Mouse (Mus musculus) 3134 (cell line): ENCODE measurements at regions not wholly inside any gene's neighbourhood (a gene's known extent, or its start where the extent isn't known, plus 50 kb on each side); places are given as distances from the start of the nearest gene placed in this dataset.
"Not testable (repeated sequence)": the region's sequence is repeated elsewhere in the genome, so short reads cannot be mapped to it uniquely, and the experiment has no call there.

ENCODE experiments used
- DNase-seq: peaks from one replicate; pipeline ENCODE4 v3.0.0-alpha.2; 2011; ENCODE audit warnings: low spot score; ENCODE audit not compliant: insufficient read length; ENCODE audit errors: extremely low read depth

GRCm38 (mm10) chr17:15248417-15248791 is 128.3 kb downstream of the Dll1 start:
- DNase-seq = no peak

DNA sequence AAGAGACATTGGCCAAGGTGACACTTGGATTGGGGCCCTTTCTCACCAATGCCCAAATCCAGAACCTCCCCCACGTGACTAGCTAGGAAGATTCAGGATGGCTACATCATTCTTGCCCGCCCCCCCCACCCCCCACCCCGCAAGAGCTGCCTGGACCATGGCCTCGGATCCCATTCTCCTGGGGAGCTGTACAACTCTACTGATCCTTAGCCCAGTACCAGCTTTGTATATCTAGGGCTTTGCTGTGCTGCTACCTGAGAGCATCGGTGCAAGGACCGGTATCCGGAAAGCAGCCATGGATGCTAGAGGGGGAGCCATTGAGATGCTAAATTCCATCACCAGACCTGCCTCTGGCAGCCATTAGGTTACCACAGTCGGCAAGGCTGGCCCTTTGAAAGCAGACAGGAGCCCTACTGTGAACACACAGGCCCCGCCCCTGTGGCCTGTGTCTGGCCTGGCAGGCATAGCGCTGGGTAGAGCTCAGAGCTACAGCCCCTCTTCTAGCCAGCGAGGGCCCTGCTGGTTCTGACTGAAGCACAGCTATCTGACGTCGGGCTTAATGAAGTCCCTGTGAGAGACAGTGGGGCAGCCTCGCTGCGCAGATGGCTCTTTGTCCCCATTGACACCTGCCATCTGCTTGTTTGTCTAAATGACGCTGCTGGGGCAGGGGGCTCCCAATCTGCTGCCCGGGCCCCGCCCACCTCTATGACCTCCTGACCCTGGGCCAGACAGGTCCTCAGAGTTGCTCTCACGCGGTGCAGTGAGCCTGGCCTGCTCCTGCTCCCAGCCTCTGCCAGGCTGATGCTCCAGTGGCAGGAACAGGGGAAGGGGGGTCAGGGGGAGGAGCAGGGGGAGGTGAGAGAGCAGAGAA is 128.9 kb downstream of the Dll1 start:
- no peak for DNase-seq

DNA sequence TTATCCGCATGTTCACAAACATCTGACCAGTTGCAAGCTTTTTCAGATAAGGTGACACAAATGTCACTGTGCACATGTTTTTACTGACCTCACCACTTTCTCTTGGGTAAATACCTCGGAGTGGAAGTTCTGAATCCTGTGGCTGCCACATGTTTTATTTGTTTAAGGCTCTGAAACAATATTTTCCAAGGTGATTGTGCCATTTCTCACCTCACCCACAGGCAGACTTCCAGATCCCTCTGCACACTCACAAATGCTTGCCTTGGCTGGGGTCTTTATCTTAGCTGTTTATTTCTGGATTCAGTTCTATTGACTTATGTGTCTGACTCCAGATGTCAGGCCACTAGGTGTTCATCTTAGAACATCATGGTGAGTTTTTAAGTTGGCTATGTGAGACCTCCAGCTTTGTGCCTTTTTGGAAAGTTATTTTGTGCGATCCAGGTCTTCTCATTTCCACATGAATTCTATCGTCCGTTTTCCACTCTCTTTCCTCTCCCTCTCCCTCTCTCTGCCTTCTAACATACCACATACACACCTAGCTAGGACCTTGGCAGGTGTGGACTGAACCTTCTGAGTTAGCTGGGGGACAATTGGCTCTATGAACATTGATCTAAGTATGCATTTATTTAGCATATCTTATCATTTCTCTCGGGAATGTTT is 133.6 kb downstream of the Dll1 start:
- no peak for DNase-seq

GRCm38 (mm10) chr17:15242356-15242755 is 134.3 kb downstream of the Dll1 start:
- no peak for DNase-seq

DNA sequence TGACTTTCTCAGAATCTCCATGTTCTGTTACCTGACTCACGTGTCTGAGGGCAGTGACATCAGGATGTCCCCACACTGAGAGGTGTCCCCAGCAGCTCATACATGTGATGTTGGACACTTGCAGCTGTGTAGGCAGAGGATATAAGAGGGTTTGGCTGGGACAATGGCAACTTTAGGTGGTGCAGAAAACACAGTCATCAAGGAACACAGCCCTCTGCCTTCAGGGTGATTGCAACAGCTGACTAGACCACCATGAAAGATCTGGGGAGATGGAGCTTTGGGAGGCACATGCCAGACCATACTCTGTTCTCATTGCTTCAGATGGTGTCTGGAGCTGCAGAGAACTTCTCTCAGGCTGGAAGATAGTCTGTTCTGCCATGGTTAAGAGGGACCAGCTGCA is 135.2 kb downstream of the Dll1 start:
- no peak for DNase-seq

- not testable (repeated sequence) for DNase-seq
Measured at GRCm38 (mm10) chr17:15240641-15241040, 136.0 kb downstream of the Dll1 start.

DNA sequence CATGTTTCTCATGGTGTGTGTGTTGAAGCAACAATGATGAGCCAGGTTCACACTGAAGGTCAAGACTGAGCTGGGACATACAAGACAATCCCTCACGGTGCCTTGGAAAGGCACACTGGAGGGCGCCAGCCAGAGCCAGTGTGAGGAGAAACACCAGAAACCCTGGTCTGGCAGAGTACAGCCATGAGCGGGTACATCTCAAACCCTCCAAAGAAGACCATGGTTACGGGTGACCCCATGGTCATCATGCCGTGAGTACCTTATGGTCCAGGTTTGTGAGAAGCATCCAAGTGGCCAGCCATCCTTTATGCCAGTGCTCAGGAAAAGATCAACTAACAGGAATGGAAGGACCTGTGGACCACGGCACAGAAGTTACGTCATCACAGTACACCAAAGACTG is 136.7 kb downstream of the Dll1 start:
- DNase-seq = no peak

- DNase-seq = no peak
Measured at GRCm38 (mm10) chr17:15235041-15235440, 141.6 kb downstream of the Dll1 start.

GRCm38 (mm10) chr17:15231175-15231574 is 145.5 kb downstream of the Dll1 start:
- no peak for DNase-seq

- DNase-seq = no peak
Measured at GRCm38 (mm10) chr17:15229159-15229558, 147.5 kb downstream of the Dll1 start.

GRCm38 (mm10) chr17:15228077-15228476 is 148.6 kb downstream of the Dll1 start:
- no peak for DNase-seq

- peak; percentile 26 for DNase-seq
Measured at GRCm38 (mm10) chr17:15223826-15224225, 152.8 kb downstream of the Dll1 start.

GRCm38 (mm10) chr17:15222923-15223322 is 153.7 kb downstream of the Dll1 start:
- DNase-seq = no peak

GRCm38 (mm10) chr17:15214157-15214685 is 162.5 kb downstream of the Dll1 start:
- DNase-seq = no peak

DNA sequence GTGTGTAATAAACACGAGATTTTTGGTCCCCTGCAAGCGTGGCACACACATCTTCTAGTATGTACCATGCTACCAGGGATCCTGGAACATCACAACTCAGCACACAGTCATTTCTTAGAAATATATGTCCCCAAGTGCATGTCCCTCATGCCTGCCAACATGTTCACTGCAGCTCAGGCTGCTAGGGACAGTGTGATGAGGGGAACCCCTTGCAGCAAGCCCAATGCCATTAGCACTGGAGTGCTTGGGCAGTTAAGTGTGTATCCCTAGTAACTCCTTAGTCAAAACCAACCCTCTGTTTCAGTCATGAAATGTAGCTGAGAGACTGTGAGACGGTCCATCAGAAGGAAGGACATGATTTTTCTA is 167.5 kb upstream of the Gm3448 start:
- no peak for DNase-seq

- DNase-seq = no peak
Measured at GRCm38 (mm10) chr17:15208030-15208807, 166.9 kb upstream of the Gm3448 start.

DNA sequence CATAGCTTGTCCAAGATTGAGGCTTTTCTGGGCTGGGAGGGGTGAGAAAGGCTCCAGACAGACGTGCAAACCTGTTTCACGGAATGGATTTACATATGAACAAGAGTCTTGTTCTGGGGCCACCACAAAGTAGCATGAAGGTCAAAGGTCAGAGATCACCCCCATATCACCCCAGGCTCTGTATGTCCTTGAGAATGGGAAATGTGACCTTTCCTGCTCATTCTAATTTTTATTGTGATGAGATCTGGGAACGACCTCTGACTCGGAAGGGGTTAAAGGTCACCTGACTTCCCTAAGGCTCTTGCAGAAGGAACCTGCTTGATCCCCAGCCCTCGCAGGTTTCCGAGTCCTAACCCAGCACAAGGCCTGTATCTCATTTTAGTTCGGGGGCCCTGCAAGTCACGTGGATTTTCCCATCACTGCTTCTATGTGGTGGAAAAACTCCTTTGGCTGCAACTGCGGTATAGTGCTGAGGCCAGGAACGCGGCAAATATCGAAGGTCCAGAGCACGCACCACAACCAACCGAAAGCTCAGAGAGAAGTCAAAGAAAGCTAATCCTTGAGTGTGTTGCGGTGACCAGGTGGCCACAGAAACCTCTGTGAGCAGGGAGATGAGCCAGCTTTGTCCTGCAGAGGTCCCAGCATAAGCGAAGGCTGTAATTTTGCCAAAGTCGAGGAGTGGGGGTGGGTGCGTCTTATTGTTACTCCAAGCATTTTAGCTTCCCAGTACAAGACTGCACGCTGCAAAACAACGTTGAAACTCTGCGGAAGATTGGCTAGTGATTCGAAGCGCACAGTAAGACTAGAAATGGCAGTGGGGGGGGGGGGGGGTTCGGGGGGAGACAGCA is 166.1 kb upstream of the Gm3448 start:
- DNase-seq = no peak

DNA sequence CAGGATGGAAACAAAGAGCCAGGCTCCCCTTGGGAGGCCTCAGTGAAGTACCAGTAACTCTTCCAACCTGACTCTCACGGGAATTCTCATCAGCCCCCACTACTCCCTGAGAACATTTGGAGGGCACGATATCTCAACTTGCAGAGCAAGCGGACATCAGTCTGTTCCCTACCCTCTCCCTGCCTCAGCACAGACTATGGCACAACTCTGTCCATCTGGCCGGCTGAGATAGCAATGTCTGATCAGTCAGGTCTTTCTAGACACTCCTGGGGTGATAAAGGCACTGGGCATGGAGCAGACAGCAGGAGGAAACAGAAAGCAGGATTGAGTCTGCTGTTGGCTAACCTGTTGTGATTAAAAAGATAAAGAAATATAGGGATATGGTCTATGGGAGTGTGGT is 164.5 kb upstream of the Gm3448 start:
- no peak for DNase-seq

DNA sequence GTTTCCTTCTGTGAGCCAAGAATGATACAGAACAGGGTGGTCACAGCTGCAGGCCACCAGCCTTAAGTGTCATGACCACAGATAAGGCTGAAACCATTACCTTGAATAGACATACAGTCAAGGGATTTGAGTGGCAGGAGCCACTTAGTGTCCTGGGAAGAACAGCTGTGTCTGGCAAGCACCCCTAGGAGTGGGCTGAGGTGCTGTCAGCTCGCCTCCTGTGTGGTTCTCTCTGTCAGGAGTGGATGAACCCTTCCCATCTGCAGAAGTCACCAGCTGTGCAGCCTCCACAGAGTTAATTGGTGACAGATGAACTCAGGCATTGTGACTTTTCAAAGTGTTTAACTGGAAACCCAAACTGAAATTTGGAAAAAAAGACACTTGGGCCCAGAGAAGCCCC is 163.2 kb upstream of the Gm3448 start:
- DNase-seq = no peak

DNA sequence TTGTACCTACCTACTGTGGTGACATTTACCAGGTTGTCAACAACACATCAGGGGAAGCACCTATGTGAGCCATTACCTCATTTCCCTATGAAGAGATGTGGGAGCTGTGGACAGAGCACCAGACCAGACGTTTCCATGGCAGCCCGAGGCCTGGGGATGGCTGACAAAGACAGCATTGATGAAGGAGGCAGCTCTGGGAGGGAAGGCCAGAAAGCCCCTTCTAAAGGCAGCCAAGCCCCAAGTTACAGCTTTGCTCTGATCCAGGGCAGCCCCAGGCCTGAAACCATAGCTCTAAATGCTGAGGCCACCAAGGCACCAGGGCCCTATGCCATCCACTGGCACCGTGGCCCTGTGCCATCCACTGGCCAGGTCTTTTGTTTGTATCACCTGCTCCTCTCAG is 157.9 kb upstream of the Gm3448 start:
- DNase-seq = no peak
